Mouse (Mus musculus) liver, embryonic 14.5 days (tissue): ENCODE data around the gene E2f4.

Source experiments
- CTCF ChIP-seq: IDR thresholded peaks from 2 replicates; pipeline ENCODE4 v1.5.1; 2016; ENCODE audit warnings: antibody characterized with exemption, low read depth, control low read depth
- EP300 ChIP-seq: IDR thresholded peaks from 2 replicates; pipeline ENCODE4 v1.6.1; 2016; ENCODE audit warnings: antibody characterized with exemption, low read depth

- TF ChIP-seq CTCF (peak; percentile 81), EP300 (no peak)
Measured at GRCm38 (mm10) chr8:105326141-105326672, 28.7 kb downstream of the E2f4 start, which contains the start of the genes Lrrc29 and Tmem208.
